Mouse (Mus musculus): ENCODE results near the gene Cox8a.

The Cox8a gene

DNA sequence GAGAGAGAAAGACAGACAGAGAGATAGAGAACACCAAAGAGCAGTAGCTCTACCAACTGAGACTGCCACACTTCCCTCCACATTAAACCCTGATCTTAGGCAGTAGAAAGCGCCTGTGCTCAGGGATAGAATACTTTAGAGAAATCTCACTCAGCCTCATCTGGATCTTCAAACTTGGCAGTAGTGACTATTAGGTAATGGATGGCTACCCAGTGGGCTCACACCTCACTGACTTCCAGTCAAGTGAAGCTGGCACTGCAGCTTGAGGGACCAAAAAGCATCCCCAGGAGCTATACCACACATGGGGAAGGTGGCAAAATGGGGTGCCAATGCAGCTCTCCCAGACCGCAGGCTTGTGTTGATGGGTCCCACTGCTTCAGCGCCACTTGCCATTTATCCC, 6.8 kb upstream of the Cox8a start:
- no peak for DNase-seq (ENCODE audit: extremely low read depth, insufficient read length, low spot score)

DNA sequence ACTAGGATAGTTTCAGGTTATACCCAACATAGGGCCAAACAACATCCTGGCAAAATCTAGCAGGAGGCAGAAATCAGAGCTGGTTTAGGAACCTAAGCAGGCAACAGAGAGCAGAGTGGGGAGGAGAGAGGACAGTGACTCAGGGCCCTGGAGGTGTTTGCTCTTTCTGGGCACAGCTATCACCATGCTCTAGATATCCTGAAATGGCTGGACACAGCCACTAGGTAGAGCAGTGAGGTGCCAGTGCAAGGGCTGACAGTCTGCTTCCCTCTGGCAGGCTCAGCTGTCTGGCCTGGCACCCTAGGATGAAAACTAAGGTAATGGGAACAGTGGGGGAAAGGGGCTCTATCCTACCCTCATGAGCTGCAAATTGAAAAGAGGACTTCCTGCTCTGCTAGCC, 6.1 kb upstream of the Cox8a start:
- DNase-seq (ENCODE audit: extremely low read depth, insufficient read length, low spot score) = no peak

DNA sequence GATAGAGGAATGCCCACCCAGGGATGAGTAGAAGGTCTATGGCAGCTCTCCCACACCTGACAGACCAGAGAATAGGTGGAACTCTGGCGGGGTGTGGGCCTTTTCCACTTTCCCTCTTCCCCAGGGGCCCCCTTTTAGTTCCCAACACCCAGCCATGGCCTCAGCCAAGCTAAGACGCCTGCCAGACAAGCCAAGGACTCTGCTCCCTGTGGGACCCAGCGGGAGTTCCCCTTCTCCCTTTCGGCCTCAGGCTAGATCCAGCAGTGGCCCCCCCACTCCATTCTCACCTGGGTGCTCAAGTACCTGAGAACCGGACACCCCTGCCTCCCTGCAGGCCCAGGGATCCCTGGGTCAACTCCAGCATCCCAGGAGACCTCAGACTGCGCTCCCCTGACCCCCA, 4.8 kb upstream of the Cox8a start:
- DNase-seq (ENCODE audit: extremely low read depth, insufficient read length, low spot score) = no peak

GRCm38 (mm10) chr19:7218753-7219152, 1.3 kb upstream of the Cox8a start:
- no peak for DNase-seq (ENCODE audit: extremely low read depth, insufficient read length, low spot score)

- no peak for DNase-seq (ENCODE audit: extremely low read depth, insufficient read length, low spot score)
Measured at GRCm38 (mm10) chr19:7217926-7218267, 481 bp upstream of the Cox8a start.

GRCm38 (mm10) chr19:7214484-7214883, 2.9 kb downstream of the Cox8a start:
- DNase-seq (ENCODE audit: extremely low read depth, insufficient read length, low spot score) = no peak

DNA sequence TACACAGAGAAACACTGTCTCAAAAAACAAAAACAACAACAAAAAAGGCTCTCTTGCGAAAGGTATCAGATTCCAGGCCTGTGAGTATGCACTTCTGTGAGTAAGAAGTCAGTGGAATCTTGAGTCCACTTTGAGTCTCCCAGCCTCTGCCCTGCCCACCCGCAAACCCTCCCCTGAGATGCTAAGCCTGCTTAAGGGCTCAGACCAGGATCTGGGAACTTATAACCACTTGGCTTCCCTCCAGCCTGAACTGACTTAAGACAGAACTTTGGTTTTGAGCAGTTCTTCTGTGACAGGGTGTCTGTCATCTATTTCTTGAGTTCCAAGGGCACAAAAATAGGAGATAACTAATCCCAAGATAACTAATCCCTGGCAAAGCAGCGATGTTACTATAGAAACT, 4.4 kb downstream of the Cox8a start:
- DNase-seq (ENCODE audit: extremely low read depth, insufficient read length, low spot score) = no peak

- DNase-seq (ENCODE audit: extremely low read depth, insufficient read length, low spot score) = no peak
Measured at GRCm38 (mm10) chr19:7212216-7212615, 5.2 kb downstream of the Cox8a start.

DNA sequence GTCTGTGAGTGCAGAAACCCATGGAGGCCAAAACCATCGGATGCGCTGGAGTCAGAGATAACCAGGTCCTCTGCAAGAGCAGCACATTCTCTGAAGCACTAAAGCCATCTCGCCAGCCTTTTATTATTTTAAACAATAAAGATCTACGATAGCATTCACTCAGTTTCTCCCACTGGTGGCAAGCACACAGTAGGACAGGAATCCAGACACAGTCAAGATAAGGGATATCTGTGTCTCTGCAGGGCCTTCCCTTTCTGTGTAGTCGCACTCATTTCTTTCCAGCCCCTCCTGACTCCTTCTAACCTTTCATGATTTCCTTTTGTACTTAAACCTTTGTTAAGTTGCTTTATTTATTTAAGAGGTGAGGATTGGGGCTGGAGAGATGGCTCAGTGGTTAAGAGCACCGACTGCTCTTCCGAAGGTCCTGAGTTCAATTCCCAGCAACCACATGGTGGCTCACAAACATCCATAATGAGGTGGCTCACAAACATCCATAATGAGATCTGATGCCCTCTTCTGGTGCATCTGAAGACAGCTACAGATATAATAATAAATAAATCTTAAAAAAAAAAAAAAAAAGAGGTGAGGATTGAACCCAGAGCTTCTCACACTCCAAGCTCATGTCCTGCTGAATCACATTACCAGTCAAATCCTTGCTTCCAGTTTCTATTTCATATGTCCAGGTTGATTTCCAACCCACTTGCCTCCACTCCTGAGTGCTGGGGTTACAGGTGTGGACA, 7.3 kb downstream of the Cox8a start:
- DNase-seq (ENCODE audit: extremely low read depth, insufficient read length, low spot score) = no peak

GRCm38 (mm10) chr19:7205753-7206736, 11.4 kb downstream of the Cox8a start, which contains the start of gene Otub1:
Gene Otub1 (minus strand): TSS chr19:7206316.
- DNase-seq (ENCODE audit: extremely low read depth, insufficient read length, low spot score) = peak; percentile 90

GRCm38 (mm10) chr19:7205326-7205725, 12.1 kb downstream of the Cox8a start:
- DNase-seq (ENCODE audit: extremely low read depth, insufficient read length, low spot score) = no peak

- DNase-seq (ENCODE audit: extremely low read depth, insufficient read length, low spot score) = no peak
Measured at GRCm38 (mm10) chr19:7204898-7205297, 12.5 kb downstream of the Cox8a start.

DNA sequence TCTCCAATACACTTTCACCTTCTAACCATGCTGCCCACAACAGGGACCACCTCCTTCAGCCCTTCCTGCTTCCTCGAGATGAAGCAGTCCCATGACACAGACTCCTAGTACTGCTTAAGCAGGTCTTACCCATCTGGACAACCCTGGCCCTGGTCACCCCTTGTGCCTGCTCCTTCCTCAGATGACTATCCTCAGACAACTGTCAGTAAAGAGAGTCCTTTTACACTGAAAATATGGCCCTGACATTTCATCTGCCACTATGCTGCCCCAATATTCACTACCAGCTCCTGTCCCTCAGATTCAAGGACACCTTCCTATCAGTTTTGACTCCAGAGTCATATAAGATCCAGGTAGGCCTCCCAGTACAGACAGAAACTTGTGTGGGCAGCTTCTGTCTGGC, 17.0 kb downstream of the Cox8a start:
- DNase-seq (ENCODE audit: extremely low read depth, insufficient read length, low spot score) = no peak

GRCm38 (mm10) chr19:7199089-7199488, 18.3 kb downstream of the Cox8a start:
- no peak for DNase-seq (ENCODE audit: extremely low read depth, insufficient read length, low spot score)

DNA sequence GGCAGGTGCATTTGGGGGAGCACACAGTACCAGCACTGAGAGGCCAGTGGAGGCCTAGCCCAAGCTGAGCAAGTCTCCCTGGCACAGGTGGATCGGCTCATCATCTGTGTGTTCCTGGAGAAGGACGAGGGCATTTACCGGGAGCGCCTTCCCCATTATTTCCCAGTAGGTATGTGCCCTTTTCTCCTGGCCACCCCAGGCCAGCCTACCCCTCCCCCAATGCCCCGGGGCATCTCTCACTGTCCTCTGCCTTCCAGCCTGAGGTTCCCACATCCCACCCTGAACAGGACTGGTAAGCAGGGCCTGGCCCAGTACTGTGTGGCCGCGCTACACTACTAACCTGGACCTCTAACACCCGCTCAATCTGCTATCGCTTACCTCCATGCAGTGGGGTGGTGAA, 20.0 kb downstream of the Cox8a start:
- no peak for DNase-seq (ENCODE audit: extremely low read depth, insufficient read length, low spot score)

- DNase-seq (ENCODE audit: extremely low read depth, insufficient read length, low spot score) = no peak
Measured at GRCm38 (mm10) chr19:7196741-7197270, 20.6 kb downstream of the Cox8a start.

GRCm38 (mm10) chr19:7195900-7196728, 21.3 kb downstream of the Cox8a start:
- peak; percentile 28 for DNase-seq (ENCODE audit: extremely low read depth, insufficient read length, low spot score)

DNA sequence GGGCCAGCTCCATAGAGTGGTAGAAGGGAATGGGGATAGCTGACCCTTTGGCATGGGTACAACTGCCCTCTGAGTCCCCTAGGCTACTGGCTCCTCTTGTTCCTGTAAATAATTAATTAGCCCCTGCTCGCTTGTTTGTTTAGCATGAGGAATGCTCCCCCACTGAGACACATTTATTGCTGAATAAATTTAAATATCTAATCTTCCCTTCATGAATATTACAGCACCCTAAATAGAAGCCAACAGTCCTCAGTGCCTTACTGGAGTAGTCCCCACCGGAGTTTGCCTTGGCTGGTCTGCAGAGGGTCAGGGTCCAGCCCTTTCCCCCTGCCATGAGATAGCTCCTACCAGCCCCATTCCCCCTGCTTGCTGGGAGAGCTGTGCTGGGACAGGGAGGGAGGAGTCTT, 24.9 kb downstream of the Cox8a start:
- DNase-seq (ENCODE audit: extremely low read depth, insufficient read length, low spot score) = no peak

- no peak for DNase-seq (ENCODE audit: extremely low read depth, insufficient read length, low spot score)
Measured at GRCm38 (mm10) chr19:7191639-7192038, 25.8 kb downstream of the Cox8a start.

GRCm38 (mm10) chr19:7190986-7191385, 26.4 kb downstream of the Cox8a start:
- no peak for DNase-seq (ENCODE audit: extremely low read depth, insufficient read length, low spot score)

DNA sequence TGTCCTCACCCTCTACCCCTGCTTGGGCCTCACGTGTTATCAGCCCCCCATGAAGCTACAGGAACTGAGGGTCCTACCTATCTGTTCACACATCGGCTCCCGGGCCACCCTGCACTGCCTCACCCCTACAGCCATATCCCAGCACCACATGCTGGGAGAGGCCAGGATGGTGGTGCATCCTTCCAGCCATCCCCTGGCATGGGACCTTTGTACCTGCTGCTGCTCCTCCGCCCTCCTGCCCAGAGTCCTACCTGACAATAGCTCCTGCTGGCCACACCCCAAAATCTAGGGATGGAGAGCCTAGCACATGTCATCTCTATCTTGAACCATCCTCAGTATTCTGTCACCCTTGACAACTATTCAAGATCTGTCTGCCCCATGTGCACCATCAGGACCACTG, 28.4 kb downstream of the Cox8a start:
- DNase-seq (ENCODE audit: extremely low read depth, insufficient read length, low spot score) = no peak

Measured in 3134 (cell line).